In the genomic region with DNA sequence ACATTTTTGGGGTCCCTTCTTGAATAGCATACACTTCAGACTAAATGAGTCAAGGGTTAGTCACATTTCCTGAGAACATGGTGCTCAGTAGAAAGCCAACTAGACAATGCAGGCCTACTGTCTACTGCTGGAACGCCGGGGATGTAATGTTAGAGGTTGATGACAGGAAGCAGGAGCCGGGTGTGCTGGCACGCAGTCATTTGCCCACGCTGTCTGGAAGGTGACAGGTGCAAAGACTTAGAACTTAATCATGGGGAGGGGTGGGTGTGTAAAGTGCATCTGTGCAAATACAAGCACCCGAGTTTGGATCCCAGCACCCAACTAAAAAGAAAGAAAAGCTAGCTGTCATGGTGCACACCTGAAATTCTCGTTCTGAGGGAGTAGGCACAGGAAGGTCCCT, we compare ENCODE assay signal across 35 mouse cellular contexts.
"Had no signal": no experiment of that assay in that cellular context is flagged by ENCODE, and none has a peak within 500 bp of the region (broad histone marks: within the 10 kb centered on the region; RNA-seq: fewer than 3 reads in every experiment).

No protein-coding gene starts in this region.

- ATAC-seq: hindbrain, embryonic 16.5 days; hindbrain, postnatal 0 days; inflammation-experienced regulatory T-cells, adult 6 months; intestine, embryonic 15.5 days; intestine, postnatal 0 days had no signal

- H3K4me2 ChIP-seq: heart, embryonic 11.5 days; heart, embryonic 12.5 days; heart, embryonic 13.5 days; heart, embryonic 15.5 days; hindbrain, embryonic 12.5 days; hindbrain, embryonic 13.5 days; hindbrain, embryonic 14.5 days; hindbrain, embryonic 15.5 days; intestine, embryonic 15.5 days; kidney, embryonic 15.5 days had no signal

- H3K4me3 ChIP-seq: heart, embryonic 10.5 days; heart, embryonic 12.5 days; heart, embryonic 13.5 days; heart, embryonic 15.5 days; hindbrain, embryonic 10.5 days; hindbrain, embryonic 12.5 days; hindbrain, embryonic 13.5 days; hindbrain, embryonic 15.5 days; intestine, embryonic 15.5 days; kidney, embryonic 15.5 days; layer of hippocampus, adult 2 months; left cerebral cortex, adult 2 months had no signal

- H3K27me3 ChIP-seq: heart, embryonic 12.5 days; heart, embryonic 13.5 days; heart, embryonic 15.5 days; hindbrain, embryonic 12.5 days; hindbrain, embryonic 13.5 days; hindbrain, embryonic 15.5 days; intestine, embryonic 15.5 days; kidney, embryonic 15.5 days had no signal

- H3K4me1 ChIP-seq: hindbrain, embryonic 10.5 days; hindbrain, embryonic 12.5 days; hindbrain, embryonic 13.5 days; hindbrain, embryonic 15.5 days; intestine, embryonic 15.5 days; kidney, embryonic 15.5 days had no signal

- H3K9ac ChIP-seq: heart, embryonic 12.5 days; heart, embryonic 13.5 days; heart, embryonic 15.5 days; hindbrain, embryonic 12.5 days; hindbrain, embryonic 13.5 days; hindbrain, embryonic 14.5 days; hindbrain, embryonic 15.5 days; intestine, embryonic 15.5 days; kidney, embryonic 15.5 days had no signal

- H3K27ac ChIP-seq: heart, embryonic 10.5 days; heart, embryonic 13.5 days; heart, embryonic 15.5 days; hindbrain, embryonic 10.5 days; hindbrain, embryonic 12.5 days; hindbrain, embryonic 13.5 days; hindbrain, embryonic 14.5 days; hindbrain, embryonic 15.5 days; hindbrain, postnatal 0 days; intestine, embryonic 15.5 days; kidney, embryonic 15.5 days; kidney, postnatal 0 days; layer of hippocampus, adult 2 months; left cerebral cortex, adult 2 months had no signal

- H3K36me3 ChIP-seq: hindbrain, embryonic 13.5 days; hindbrain, embryonic 15.5 days had no signal

- DNase-seq: heart, postnatal 10 days; heart, postnatal 14 days; heart, postnatal 36 days; heart, postnatal 4 days; kidney, adult 11 months; kidney, adult 18-20 months; kidney, adult 2 months; kidney, adult 8-10 months; kidney, adult 9 months; kidney, postnatal 10 days; kidney, postnatal 14 days; kidney, postnatal 25 days; kidney, postnatal 36 days; kidney, postnatal 4 days; layer of hippocampus, adult 9-11 months; layer of hippocampus, postnatal 36 days had no signal

- H3K9me3 ChIP-seq: heart, embryonic 10.5 days; heart, embryonic 12.5 days; heart, embryonic 13.5 days; heart, embryonic 15.5 days; hindbrain, embryonic 10.5 days; hindbrain, embryonic 12.5 days; hindbrain, embryonic 13.5 days; hindbrain, embryonic 15.5 days; intestine, embryonic 15.5 days; kidney, embryonic 15.5 days had no signal
